Mouse (Mus musculus): ENCODE results near the gene Ppargc1a.

Ppargc1a gene

DNA sequence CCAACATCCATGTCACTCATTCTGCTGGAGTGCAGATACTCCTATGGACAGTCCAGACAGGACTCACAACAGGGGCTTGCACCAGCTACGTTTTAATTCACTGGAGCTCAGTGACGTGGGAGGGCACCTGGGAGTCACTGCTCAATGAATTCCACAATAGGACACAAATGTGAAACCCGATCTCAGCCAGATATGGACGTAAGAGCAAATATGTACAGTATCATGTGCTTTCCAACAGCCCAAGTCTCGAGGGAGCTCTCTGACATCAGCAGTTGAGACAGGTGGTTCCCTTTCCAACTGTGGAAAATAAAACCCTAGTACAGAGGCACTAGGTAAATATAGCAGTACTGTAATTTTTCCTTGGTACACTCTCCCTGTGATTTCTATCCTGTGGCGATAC, at the start of gene Ppargc1a:
Gene Ppargc1a (minus strand): TSS at position 68 of the 400 bp plus-strand sequence.
- peak; percentile 51 for ATAC-seq (ENCODE audit: low TSS enrichment)

DNA sequence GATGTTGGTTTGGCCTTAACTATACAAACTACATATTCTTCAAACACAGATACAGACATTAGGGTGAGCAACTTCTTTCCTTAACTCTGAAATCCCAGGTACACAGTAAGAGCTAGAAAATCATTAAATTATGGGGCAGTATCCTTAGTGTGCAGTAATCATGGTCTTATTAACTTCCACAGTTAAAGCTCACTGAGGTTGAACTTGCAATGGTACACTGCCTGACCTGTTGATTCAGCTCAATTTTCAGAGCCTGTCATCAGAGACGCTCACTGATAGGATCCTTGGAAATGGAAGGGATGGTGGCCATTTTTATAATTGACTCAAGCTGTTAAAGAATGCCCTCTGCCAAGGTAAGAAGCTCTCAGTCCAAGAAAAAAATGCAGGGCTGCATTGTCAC, 49.4 kb upstream of the Ppargc1a start:
- ATAC-seq (ENCODE audit: low TSS enrichment), result no peak

DNA sequence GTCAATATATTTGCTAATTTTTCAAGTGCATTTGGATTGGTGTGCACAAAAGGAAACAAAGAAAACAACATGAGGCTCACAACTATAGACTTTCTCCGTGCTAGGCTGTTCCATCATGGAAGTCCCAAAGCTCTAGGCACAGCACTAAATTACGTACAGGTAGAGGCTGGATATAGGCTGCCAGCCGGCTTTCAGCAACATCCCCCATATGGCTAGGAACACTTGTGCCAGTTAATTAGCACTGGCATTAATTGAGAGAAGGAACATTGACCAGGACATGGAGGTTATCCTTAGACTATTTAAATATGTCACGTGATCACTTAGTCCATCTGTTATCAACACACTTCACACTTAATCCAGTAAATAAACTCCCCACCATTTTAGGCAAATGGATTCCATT, 44.5 kb upstream of the Ppargc1a start:
- no peak for ATAC-seq (ENCODE audit: low TSS enrichment)

DNA sequence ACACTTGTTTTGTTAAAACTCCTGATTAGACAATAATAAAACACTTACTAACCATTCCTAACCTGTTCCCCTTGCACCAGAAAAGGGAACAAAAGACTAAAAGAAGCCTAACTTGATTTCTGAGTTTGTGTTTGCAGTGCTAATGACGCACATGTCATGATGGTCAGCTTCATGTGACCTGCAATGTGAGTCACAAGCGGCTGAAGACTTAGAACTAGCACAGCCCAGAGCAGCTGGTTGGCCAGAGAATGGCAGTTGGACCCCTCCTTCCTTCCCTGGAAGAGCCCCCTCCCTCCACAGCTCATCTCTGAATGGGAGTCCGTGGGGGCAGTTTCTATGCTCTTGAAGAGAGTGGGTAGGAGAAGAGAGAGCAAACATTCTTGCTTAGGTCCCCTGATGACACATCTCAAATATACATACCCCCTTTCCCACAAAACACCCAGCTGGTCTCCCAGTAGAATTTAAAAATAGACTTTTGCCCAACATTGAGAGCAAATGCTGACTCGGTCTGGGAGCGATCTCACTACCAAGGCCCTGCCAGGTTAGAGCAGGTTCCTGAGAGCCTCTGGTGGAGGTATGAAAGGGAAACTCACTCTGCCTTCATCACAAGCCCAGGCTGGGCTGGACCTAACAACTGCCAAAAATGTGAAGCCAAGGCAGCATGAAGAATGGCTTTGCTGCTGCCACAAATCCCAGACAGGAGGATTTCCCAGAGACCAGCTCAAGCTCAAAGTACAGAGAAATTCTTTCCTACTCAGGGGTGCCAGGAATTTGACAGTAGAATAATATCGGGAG, 40.4 kb upstream of the Ppargc1a start:
- peak; percentile 47 for ATAC-seq (ENCODE audit: low TSS enrichment)

DNA sequence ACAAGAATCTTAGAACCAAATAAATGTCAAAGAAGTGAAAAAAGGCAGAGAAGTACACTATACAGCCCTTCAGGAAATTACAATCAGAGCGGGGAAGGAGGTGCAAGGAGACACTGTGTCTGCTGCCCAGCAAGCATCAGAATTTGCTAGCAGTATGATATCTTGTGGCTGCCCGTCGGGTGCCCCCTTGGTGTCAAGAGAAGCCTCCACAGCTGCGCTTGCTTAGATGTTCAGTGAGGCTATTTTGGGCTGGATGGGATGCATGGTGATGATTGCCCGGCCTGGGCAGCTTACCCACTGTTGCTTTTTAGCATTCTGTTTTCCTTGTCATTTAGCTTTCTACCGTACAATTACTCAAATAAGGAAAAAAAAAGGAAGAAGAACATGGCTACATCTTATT, 32.0 kb upstream of the Ppargc1a start:
- ATAC-seq (ENCODE audit: low TSS enrichment), result peak; percentile 62

DNA sequence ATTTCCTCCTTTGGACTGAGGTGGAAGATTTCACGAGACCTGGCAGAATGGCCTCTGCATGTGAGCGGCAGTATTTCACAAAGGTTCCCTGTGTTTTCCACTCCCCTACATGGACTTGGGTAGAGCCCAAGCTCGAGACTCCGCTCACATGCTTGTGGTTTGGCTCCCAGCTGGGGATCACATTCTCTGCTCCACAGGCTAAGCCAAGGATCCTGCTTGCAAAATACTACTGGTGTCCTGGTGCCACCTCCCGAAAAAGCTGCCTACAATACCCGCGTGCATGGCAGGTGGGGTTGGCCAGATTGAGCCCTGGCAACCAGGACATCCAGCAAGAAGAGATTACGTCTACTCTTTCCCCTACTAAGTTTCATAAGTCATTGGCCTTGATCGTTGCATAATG, 28.1 kb upstream of the Ppargc1a start:
- ATAC-seq (ENCODE audit: low TSS enrichment), result no peak

DNA sequence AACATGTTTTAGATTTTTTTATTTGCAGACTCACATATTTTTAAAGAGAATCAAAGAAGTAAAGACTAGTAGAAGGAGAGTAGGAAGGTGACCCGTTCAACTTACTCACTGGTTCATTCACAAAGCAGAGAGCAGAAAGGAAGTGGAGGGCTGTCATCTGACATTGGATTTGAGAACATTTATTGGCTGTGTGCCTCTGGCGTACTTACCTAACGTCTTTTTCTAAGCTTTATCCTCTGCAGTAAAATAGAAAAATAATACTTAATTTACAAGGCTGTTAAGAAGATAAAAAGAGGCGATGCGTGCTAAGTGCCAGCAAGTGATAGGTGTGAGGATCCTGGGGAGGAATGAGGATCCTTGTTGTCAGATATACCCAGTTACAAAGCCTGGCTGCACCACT, 24.7 kb upstream of the Ppargc1a start:
- ATAC-seq (ENCODE audit: low TSS enrichment), result no peak

DNA sequence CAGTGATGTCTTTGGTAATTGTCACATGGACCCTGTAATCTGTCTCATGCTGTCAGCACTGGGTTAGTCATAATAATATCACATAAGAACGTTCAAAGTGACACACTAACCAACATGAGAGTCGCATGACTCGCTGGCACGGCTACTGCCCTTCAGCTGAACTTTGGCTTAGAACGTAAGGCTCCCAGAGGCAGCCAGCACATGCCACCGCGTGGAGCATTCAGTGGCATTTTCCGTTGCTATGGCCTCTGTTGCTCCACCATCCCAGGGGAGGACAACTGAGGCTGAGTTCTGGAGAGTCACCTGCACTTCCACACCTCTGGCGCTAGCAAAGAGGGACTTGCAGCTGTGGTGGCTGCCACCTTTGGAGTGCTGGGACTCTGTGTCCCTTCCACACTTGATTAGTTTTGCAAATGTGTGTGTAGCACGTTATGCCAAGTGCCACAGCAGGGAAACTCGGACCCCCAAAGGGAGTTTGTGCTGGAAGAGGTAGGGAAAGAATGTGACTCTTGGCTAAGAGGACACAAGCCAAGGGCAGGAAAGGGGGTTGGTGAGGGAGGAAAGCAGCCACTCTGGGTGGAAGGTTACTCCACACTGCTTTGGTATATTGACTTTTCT, 24.1 kb upstream of the Ppargc1a start:
- no peak for ATAC-seq (ENCODE audit: low TSS enrichment)

DNA sequence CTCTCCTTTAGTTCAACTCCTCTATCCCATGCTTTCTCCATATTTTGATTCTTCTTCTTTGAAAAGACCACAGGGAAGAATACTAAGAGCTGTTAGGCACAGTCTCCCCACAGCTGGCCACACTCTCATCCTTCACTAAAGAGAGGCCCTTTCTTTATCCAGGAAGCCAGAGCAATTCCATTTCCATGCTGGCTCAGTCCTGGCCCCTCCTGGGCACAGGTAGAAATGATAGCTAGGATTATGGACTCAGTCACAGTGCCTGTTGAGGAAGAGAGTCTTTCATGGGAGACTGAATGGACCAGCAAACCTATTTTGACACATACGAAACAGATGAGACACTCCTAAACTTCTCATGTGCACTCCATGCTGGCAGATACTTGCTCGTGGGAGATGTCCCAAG, 18.7 kb upstream of the Ppargc1a start:
- ATAC-seq (ENCODE audit: low TSS enrichment), result no peak

DNA sequence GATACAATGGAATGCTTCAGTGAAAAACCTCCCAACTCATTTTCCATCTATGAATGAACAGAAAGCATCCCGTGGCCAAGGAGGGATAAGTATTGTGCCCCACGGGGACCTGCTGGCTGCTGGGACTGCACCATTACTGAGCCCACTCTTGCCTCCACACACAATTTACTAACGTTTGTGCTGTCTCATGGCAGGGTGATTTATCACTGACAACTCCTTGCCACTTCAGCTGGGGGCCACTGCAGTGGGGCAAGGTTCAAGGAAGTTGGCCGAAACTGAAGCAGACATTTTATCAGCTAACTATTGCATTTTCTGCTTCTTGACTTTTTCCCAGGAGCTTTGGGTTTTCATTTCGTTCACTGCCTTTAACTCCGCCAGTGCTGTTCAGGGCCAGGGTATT, 17.5 kb upstream of the Ppargc1a start:
- no peak for ATAC-seq (ENCODE audit: low TSS enrichment)

DNA sequence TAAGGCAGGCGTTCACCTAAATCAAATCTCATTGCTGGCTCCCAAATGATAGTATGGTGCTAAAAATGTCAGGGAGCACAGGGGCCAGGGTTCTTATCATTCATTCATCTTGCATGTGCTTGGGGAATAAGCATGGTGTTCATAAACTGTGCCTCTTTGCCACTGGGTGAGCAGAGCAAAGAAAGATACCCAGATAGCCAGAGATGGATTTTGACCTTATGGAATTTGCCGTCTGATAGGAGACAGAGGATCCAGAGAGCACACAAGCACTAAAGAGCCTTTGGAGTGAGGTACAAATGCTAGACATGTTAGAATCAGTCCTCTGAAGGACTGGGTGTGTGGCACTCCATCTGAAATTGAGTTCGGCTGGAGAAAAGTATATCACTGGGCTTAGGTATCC, 16.7 kb upstream of the Ppargc1a start:
- ATAC-seq (ENCODE audit: low TSS enrichment), result no peak

DNA sequence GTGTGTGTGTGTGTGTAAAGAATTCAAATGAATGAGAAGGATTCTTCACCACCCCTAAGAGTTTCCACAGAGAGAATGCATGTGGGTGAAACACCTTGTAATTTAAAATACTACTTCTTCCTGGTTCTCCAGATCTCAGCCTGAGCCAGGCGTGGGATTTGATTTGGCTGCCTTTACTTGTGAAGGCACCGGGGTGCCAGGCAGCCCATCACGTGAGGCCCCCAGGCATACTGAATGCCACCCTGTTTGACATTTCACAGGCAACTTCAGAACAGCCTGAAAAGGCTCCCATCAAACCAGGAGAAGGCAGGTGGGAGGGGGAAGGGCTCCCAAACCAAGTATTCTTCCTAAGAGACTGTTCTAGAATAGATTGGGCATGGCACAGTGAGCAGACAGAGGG, 16.1 kb upstream of the Ppargc1a start:
- peak; percentile 88 for ATAC-seq (ENCODE audit: low TSS enrichment)

DNA sequence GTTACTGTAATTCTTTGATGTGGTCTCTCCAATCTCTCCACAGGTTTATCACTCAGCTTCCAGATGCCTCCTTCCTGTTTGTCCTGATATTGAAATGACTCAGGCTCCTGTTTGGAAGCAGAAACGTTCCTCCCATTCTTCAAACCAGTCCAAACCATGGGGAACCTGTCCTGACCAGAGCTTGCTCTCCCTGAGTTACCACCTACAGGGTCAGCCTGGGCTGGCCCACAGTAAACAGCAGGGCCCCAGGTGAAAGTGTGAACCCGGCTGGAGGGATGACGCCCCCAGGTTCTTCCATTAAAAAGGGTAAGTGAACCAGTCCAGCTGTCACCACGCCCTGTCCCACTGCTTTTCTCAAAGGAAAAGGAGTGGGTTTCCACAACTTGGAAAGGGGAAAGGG, 15.5 kb upstream of the Ppargc1a start:
- no peak for ATAC-seq (ENCODE audit: low TSS enrichment)

DNA sequence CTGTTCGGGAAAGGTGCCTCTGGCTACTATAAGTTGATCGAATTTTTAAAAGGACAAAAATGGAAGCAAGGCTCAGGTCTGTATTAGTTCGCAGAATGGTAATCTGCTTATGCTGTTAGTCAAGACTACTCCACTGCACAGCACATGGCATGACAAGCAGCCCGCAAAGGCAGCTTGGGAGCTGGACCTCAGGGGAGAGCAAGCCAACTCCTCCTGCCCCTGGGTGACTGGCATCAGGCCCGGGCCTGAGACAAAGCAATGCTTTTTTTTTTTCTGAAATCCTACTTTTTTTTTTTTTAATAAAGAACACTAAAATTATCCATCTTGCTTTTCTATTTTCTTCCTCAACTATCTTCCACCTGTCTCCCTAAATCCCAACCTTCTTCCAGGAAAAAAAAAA, 15.1 kb upstream of the Ppargc1a start:
- no peak for ATAC-seq (ENCODE audit: low TSS enrichment)

DNA sequence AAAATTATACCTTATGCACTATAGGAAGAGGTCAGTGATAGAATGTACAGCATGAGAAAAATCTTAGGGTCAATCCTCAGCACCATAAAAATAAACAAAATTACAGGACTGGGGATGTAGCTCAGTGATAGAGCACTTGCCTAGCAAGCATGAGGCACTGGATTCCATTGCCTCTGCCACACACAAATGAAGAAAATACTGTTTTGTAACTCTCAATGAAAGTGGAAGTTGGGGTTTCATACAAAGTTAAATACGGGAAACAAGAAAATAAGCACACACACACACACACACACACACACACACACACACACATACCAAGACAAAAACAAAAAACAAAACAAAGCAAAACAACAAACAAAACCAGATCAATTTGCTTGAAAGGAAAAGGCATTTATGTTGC, 10.1 kb upstream of the Ppargc1a start:
- no peak for ATAC-seq (ENCODE audit: low TSS enrichment)

DNA sequence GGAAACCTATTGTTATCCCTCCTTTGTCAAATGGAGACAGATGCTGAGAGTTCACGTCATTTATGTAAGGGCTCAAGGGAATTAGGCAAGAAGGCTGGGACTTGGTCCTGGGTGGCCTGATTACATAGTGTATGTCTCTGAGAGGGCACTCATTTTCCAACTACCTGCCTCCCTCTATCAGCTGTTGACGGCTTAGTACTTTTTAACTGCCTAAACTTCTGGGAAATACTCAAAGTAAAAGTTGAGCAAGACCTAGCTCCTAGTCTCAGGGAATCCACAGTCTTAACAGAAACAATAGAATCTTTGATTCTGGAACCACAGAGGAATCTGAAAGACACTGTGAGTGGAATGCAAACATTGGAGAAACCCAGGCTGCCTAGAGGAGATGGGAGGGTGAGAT, 6.2 kb upstream of the Ppargc1a start:
- ATAC-seq (ENCODE audit: low TSS enrichment), result no peak

DNA sequence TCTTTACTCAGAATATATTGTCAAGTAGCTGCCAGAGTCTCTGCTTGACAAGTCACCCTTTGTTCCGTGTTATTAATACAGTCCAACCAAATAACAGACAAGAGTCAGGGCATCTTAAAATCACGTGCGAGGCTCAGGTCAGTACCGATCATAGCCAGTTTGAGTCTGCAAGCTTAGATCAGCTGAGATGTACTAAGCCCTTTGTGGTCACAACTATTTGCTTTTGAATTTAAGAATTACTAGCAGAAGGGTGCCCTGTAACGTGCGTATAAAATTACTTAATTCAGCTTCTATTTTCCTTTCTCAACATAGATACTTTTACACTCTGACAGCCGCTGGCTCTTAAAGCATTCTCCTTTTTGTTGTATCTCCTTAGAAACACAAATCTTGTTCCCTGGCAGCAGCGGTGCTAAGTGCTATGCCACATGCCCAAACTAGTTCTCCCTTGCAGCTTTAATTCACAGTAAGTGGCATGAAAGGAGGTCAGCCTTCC, 718 bp upstream of the Ppargc1a start:
- ATAC-seq (ENCODE audit: low TSS enrichment), result peak; percentile 94

DNA sequence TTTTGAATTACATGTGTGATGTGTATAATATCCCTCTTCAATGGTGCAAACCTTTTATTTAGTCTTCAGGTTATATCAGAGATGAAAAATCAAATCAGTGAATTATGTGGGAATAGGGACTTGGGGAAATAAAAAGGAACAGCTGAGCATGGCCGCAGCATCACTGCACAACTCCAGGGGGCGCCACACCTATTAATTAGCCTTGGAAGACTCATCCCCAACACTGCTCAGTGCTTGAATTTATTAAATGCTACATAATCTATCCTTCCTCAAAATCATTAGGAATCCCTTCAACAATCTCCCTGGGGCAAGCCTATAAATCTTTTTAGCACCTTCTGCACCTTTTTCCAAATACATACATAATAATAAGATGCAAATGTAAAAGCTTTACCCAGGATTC, 1.9 kb downstream of the Ppargc1a start:
- no peak for ATAC-seq (ENCODE audit: low TSS enrichment)

DNA sequence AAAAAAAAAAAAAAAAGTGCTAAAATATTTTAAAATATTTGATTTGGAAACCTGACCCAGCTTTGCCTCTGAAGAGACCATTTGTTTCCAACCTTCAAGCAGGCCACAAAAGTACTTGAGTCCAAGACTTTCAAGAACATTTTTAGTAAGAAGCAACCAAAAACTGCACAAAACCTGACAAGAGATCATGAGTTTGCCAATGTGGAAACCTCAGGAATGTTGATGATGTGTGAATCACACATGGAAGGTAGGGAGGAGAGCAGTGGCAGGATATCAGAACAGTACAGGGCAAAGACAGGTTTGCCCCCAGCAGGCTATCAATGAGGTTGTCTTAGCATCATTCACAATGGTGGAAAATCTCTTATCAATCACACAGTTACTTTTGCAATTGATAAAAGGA, 2.5 kb downstream of the Ppargc1a start:
- no peak for ATAC-seq (ENCODE audit: low TSS enrichment)

DNA sequence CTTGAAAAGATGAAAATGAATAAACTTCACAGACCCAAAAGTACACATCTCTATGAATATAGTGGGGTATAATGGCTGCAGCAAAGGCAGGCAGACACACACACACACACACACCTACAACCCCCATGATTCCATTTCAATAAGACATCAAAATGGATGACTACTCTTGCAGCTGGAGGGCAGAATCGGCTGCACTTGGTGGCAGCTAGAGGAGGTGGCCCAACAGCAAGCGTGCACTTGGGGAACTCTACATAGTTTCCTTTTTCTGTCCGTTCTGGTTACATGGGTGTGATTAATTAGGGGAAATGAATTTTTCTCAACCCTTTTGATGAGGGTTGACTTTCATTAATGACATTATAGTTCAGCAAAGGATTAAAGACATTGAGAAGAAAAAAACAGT, 4.0 kb downstream of the Ppargc1a start:
- no peak for ATAC-seq (ENCODE audit: low TSS enrichment)

DNA sequence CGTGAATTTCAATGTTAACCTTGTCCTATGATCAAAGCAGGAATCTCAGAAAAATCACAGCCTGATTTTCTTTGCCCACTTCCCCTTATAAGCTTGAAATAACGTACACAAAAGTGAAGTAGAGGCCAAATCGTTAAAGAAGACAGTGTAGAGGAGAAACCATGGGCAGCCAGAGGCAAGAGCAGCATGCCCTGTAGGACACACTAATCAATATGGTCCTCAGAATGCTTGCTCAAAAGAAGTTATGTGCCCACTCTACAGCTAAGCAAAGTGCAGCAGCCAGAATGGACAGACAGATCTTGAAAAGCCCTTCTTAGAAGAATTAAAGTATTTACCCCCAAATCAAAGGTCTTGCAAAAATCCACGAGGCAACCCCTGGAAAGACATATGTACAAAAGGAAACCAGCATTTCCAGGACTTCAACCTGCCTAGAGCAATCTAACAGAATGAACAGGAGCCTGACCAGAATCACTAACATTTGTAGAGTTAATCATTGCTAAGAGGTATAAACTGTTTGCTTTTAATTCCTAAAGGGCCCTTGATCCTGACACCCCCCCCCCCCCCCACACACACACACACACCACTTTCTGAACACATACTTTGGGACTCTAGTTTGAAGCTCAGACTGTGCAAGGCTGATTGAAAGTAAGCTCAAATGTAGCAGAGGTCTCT, 9.8 kb downstream of the Ppargc1a start:
- ATAC-seq (ENCODE audit: low TSS enrichment), result no peak

DNA sequence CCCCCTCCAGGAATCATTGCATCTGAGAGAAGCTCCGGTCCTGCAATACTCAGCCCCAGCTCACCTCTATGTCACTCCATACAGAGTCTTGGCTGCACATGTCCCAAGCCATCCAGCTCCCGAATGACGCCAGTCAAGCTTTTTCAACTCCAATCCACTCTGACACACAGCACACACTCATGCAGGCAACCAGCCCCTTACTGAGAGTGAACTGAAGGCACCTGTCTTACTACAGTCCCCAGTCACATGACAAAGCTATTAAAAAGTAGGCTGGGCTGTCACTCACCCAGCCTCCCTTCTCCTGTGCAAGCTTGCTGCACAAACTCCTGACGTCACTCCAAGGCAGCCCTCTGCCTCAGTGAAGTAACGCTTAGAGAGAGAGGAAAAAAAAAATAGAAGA, 13.9 kb downstream of the Ppargc1a start:
- peak; percentile 38 for ATAC-seq (ENCODE audit: low TSS enrichment)

DNA sequence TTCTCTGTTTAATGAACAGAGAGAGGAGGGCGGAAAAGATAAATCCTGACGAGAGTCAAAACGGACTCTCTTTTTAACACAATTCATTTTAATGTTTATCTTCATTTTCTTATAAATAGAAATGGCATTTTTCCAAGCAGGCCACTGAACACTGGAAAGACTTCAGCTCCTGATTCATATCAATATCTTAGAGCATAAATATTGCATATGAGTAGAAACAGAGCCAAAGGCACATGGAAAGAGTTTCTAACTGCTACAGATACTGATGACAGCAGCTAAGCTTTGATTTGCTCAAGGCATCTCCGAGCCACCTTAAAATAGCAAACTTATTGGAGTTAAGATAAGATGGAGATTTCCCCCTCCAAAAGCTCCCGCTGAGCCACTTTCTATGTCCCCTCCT, 14.3 kb downstream of the Ppargc1a start:
- no peak for ATAC-seq (ENCODE audit: low TSS enrichment)

Measured in frontal cortex, adult (tissue).